Mouse (Mus musculus) liver, postnatal 0 days (tissue): ENCODE data around the gene Tgfbr2.

Experiments
- CTCF ChIP-seq: sonication (generic); IDR thresholded peaks from 2 replicates; pipeline ENCODE4 v1.5.1; 2016; ENCODE audit warnings: antibody characterized with exemption, low read depth
- EP300 ChIP-seq: IDR thresholded peaks from 2 replicates; pipeline ENCODE4 v1.6.1; 2016; ENCODE audit warnings: antibody characterized with exemption, low read depth, mild to moderate bottlenecking

DNA sequence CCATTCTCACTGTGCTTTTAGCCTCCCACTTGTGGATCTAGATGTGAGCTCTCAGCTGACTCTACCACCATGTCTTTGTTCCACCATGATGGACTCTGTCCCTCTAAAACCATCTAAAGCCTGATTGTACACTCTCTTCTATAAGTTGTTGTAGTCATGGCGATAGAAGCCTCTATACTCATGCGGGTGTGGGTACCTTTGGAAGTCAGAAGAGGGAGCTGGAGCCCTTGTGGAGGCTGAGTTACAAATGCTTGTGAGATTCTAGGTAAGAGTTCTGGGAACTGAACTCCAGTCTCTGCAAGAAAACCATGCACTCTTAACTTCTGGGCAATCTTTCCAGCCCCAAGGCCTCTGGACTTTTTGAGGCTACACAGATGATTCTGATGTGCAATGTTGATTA is 40.7 kb downstream of the Tgfbr2 start:
- peak; percentile 46 for TF ChIP-seq CTCF
- TF ChIP-seq EP300 = no peak
